Comparison of ENCODE assay signal across 23 mouse cellular contexts in the genomic region with DNA sequence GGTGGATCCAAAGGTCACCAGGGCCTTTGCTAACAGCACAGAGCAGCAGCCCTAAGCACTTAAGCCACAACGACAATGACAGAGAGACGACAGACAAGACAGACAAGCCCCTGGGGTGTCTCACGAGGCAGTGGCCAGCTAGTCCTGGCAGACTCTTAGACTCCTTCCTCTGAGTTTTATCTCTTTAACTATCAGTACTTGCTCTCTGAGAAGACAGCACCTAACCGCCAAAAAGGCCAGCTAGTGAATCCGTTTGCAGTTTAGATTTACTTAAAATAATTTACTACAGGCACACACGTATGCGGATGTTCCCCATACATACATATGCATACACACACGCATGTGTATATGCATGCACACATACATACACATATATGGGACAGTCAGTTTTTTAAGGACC.
"Had no signal": no experiment of that assay in that cellular context is flagged by ENCODE, and none has a peak within 500 bp of the region (broad histone marks: within the 10 kb centered on the region; RNA-seq: fewer than 3 reads in every experiment).

No protein-coding gene starts in this region.

- H3K9ac ChIP-seq: heart, embryonic 13.5 days; heart, embryonic 15.5 days; hindbrain, embryonic 15.5 days; kidney, embryonic 15.5 days; liver, embryonic 13.5 days had no signal

- H3K4me2 ChIP-seq: heart, embryonic 13.5 days; heart, embryonic 15.5 days; hindbrain, embryonic 13.5 days; hindbrain, embryonic 15.5 days; kidney, embryonic 15.5 days; liver, embryonic 11.5 days; liver, embryonic 13.5 days had no signal

- H3K27ac ChIP-seq: heart, adult 2 months; heart, embryonic 13.5 days; heart, embryonic 15.5 days; hindbrain, embryonic 13.5 days; hindbrain, embryonic 15.5 days; hindbrain, postnatal 0 days; kidney, embryonic 15.5 days; kidney, postnatal 0 days; left cerebral cortex, adult 2 months; liver, embryonic 13.5 days had no signal

- H3K9me3 ChIP-seq: heart, embryonic 13.5 days; heart, embryonic 15.5 days; hindbrain, embryonic 13.5 days; hindbrain, embryonic 15.5 days; kidney, embryonic 15.5 days; liver, embryonic 13.5 days had no signal

- DNase-seq: gastrocnemius, postnatal 14 days; gastrocnemius, postnatal 36 days; heart, adult 11 months; heart, adult 2 months; heart, postnatal 14 days; heart, postnatal 36 days; kidney, adult 11 months; kidney, adult 2 months; kidney, adult 9 months; kidney, postnatal 14 days; kidney, postnatal 36 days; liver; liver, embryonic 13.5 days had no signal

- ATAC-seq: hindbrain, postnatal 0 days; intestine, embryonic 16.5 days had no signal

- H3K27me3 ChIP-seq: heart, embryonic 15.5 days; hindbrain, embryonic 15.5 days; kidney, embryonic 15.5 days; liver, embryonic 13.5 days had no signal

- H3K4me3 ChIP-seq: heart, adult 2 months; heart, embryonic 13.5 days; heart, embryonic 15.5 days; hindbrain, embryonic 13.5 days; hindbrain, embryonic 15.5 days; kidney, embryonic 15.5 days; left cerebral cortex, adult 2 months; liver, embryonic 13.5 days had no signal

- H3K4me1 ChIP-seq: kidney, embryonic 15.5 days had no signal
